Mouse (Mus musculus) lung, adult 2 months (tissue): ENCODE results near the gene Gm20662.

Source experiments
- CTCF ChIP-seq: fragments of 200-500 bp; IDR thresholded peaks from 2 replicates; pipeline ENCODE4 v1.5.1; 2011; ENCODE audit warnings: mild to moderate bottlenecking, low read length, control low read depth; ENCODE audit not compliant: insufficient read depth
- POLR2A ChIP-seq: fragments of 200-500 bp; IDR thresholded peaks from 2 replicates; pipeline ENCODE4 v1.6.1; 2011; ENCODE audit warnings: low read depth, mild to moderate bottlenecking, control low read depth, low read length, borderline replicate concordance; ENCODE audit errors: extremely low read depth

GRCm38 (mm10) chr9:107986376-107986775 is 9.8 kb upstream of the Gm20662 start:
- TF ChIP-seq CTCF = peak; percentile 94
- TF ChIP-seq POLR2A = no peak
